18 mouse cellular contexts compared by ENCODE assay signal in genomic region chr9:32088106-32088776, GRCm38 (mm10). TPM values are rescaled to one million over a fixed set of nuclear protein-coding genes. Genes with fewer than 3 reads are reported as not detected.
DNase-seq lines count a peak whose midpoint lies in the region; ATAC-seq and TF ChIP-seq lines count a peak whose summit lies in the region.
"Had no signal": no experiment of that assay in that cellular context is flagged by ENCODE, and none has a peak within 500 bp of the region (broad histone marks: within the 10 kb centered on the region; RNA-seq: fewer than 3 reads in every experiment).

No protein-coding gene starts in this region.

- no peaks in the 10 kb centered on the region for H3K4me1 ChIP-seq in ES-Bruce4 (ENCODE audit: control insufficient read depth, insufficient read depth, low read length)

- no peak overlapping the region for H3K4me3 ChIP-seq in ES-Bruce4 (ENCODE audit: low read depth, low read length)
- H3K4me3 ChIP-seq: embryonic facial prominence, embryonic 13.5 days; hindbrain, embryonic 10.5 days; midbrain, embryonic 13.5 days; myocyte had no signal

- 0 out of 2 replicates have a peak overlapping the region, but pooled peaks have one; percentile 12 for H3K27ac ChIP-seq in ES-Bruce4 (ENCODE audit: insufficient read depth, low read length)
- H3K27ac ChIP-seq: embryonic facial prominence, embryonic 13.5 days; hindbrain, embryonic 10.5 days; midbrain, embryonic 13.5 days had no signal

- no peak overlapping the region for H3K9ac ChIP-seq in ES-Bruce4 (ENCODE audit: low read depth, poor library complexity, severe bottlenecking)
- H3K9ac ChIP-seq: embryonic facial prominence, embryonic 13.5 days; midbrain, embryonic 13.5 days had no signal

- 0 out of 2 replicates have a peak, but pooled peaks cover 3% of the 10 kb centered on the region for H3K9me3 ChIP-seq in ES-Bruce4 (replicated peaks; ENCODE audit: control insufficient read depth, insufficient read depth, low read length, poor library complexity, severe bottlenecking)
- H3K9me3 ChIP-seq: embryonic facial prominence, embryonic 13.5 days; hindbrain, embryonic 10.5 days; midbrain, embryonic 13.5 days had no signal

- H3K36me3 ChIP-seq in ES-Bruce4 (ENCODE audit: control insufficient read depth, insufficient read depth, low read length, poor library complexity, severe bottlenecking) = no peaks in the 10 kb centered on the region
- H3K36me3 ChIP-seq: embryonic facial prominence, embryonic 13.5 days; hindbrain, embryonic 10.5 days; midbrain, embryonic 13.5 days had no signal

- no peak for TF ChIP-seq EP300 in ES-Bruce4 (IDR thresholded peaks at IDR 0.05; ENCODE audit: insufficient read depth, low read depth, low read length)

- ATAC-seq in common myeloid progenitor, adult 5-6 weeks (replicated peaks; ENCODE audit: low read depth, poor library complexity, severe bottlenecking) = peak; percentile 48
- ATAC-seq: lung, postnatal 0 days; midbrain, embryonic 13.5 days had no signal

- TF ChIP-seq CTCF in ES-Bruce4 (IDR thresholded peaks at IDR 0.05; ENCODE audit: low read depth, low read length) = no peak

- no peaks in the 10 kb centered on the region for H3K27me3 ChIP-seq in ES-Bruce4 (ENCODE audit: control insufficient read depth, insufficient read depth, low read length, poor library complexity, severe bottlenecking)
- H3K27me3 ChIP-seq: embryonic facial prominence, embryonic 13.5 days; midbrain, embryonic 13.5 days had no signal

- peak; percentile 27 for DNase-seq in kidney, adult 11 months
- DNase-seq in kidney, postnatal 4 days = no peak
- peak; percentile 29 for DNase-seq in kidney, postnatal 14 days
- no peak for DNase-seq in adrenal gland, postnatal 4 days (ENCODE audit: low spot score in 2 of 2)
- no peak for DNase-seq in natural killer cell, adult 2 months (ENCODE audit: low spot score in 2 of 2)
- DNase-seq: adrenal gland, adult 2 months; cerebellum, postnatal 10 days; layer of hippocampus, postnatal 36 days; right cerebral cortex, postnatal 14 days; spleen, adult 18-20 months; thymus, adult 18-20 months had no signal

- no peak for TF ChIP-seq POLR2A in ES-Bruce4 (IDR thresholded peaks at IDR 0.05; ENCODE audit: insufficient read depth, low read length)

RNA-seq across cellular contexts. Expression of gene Arhgap32, which starts 27.7 kb away (rescaled TPM):
- 59.2 and 64.2 TPM in 2 replicates for polyA plus RNA-seq in ES-Bruce4 (2011; ENCODE audit: insufficient read depth, insufficient read length, low read depth, missing spikeins)
- 8.3 and 12.4 TPM in 2 replicates for total RNA-seq in common myeloid progenitor, adult 5-6 weeks (2017)
- total RNA-seq in adrenal gland, postnatal 4 days (2021) = 10 to 100 TPM; 57.3 to 61.9 TPM

Comparison
In these comparisons a context has a peak if more than half of its experiments do, and no peak if none do; other contexts are left out.
1. DNase-seq: peak in kidney, adult 11 months (single experiment) and kidney, postnatal 14 days (single experiment); none in kidney, postnatal 4 days (0 of 2), adrenal gland, postnatal 4 days (0 of 2) and natural killer cell, adult 2 months (0 of 2).